Mouse (Mus musculus): ENCODE results near the gene Armh2.
"Not testable (repeated sequence)": the region's sequence is repeated elsewhere in the genome, so short reads cannot be mapped to it uniquely, and the experiment has no call there.

Gene Armh2

DNA sequence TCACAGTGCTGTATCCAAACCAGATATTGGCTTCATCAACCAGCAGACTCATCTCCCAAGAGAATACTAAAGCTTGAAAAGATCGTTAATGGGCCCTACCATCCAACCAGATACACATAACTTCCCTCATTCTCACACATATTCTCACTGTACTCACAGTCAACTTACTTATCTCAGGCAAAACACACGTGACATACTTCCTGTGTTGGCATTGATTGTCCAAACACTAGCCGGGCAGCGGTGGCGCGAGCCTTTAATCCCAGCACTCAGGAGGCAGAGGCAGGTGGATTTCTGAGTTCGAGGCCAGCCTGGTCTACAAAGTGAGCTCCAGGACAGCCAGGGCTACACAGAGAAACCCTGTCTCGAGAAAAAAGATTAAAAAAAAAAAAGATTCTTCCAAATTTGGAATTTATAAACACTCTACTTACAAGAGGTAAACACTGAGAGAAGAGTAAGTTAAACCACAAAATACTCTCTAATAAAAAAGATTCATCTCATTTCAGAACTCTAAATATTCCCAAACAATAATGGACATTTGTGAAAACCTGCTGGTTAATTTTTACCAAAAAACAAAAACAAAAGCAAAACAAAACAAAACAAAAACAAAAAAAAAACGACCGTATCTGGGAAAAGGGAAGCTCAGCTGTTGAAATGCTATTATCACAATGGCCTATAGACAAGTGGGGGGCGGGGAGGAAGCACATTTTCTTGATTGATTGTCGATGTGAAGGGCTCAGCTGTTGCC, 17.0 kb downstream of the Armh2 start:
- intact Hi-C loops (cut with DNase I) = no loop called here

DNA sequence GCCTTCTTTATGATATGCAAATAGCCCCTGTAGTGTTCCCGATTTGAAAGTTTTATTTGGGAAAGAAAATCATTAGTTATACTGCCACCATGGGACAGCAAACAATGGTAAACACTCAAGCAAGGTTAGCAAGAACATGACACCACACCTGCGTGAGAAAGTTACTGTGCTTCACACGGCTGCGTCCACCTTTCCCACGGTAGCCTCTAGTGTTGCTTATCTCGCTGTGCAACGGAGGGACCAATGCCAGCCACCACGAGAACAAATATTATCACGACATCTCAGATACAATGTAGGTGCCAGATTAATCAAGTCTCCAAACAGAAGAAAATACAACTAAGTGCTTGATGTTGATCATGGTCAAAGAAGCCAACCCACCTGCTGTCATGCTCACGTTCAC, 18.4 kb downstream of the Armh2 start:
- intact Hi-C loops (cut with DNase I) = no loop called here

DNA sequence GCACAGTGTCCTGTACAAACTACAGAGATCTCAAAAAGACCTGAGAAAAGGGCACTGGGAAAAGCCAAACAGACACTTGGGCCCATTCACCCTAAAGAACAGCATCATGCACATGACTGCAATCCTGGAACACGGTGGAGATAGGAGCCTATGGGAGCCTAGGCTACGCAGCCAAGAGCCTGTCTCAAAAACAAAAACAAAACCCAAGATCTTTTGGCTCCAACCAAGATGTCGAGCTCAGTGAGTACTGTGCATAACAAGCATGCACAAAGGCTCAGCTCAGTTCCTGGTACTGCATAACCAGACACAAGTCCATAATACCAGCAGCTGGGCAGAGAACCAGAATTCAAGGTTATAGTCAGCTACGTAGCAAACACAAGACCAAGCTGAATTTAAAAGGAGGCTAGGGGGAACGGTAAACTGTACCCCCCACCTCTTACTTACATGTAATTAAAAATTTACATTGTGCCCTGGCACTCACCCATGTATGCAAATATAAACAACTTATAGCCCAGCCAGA, 19.4 kb downstream of the Armh2 start:
- intact Hi-C loops (cut with DNase I) = no loop called here

DNA sequence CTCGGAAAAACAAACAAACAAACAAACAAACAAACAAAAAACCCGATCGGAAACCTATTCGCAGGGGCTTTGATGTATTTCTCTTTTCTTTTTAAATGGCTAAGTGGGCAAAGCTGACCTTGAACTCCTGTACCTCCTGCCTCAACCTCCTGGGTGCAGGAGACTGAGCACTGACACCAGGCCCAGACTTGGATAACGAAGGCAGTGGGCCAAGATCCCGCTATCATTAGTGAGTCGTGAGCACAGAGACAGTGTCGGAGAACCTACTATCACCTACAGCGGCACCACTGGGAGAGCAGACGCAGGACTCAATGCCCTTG, 20.0 kb downstream of the Armh2 start:
- intact Hi-C loops (cut with DNase I) = no loop called here

DNA sequence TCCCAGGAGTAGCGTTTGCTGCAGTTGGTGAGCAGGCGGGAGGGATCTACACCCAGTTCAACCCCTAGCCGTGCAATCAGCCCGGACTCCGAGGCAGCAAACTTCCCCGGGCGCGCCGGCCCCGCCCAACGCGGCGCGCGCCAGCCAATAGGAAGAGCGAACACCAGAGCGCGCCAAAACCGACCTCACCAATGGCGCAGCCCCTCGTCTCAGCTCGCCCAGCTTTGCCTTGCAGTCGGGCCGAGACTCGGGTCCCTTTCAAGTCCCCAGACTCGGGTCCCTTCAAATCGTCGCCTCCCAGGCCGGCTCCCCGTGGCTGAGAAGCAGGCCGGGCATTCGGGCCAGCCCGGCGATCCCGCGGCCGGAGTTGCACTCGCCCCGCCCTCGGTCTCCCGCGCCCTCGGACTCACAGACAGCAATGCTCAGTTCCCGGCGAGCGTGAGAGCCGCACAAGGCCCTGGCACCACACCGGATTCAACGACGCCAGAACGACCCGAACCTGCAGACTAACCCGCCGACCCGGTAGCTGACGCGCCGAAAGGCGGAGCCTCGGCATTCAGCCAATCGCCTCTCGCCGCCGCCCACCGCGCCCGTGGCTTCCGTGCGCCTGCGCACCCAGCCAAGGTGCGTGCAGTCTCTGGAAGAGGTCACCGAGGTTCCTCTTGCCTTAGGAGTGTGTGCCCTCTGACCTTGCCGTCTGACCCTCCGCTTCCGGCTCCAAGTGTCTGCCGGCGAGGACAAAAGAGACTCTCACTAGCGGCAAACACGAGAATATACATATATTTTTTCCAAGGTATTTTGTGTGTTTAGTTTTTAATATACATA, 20.6 kb downstream of the Armh2 start, which contains the start of gene Gmnn:
Gene Gmnn (minus strand): TSS at position 521 of the 825 bp plus-strand sequence.
- intact Hi-C loops (cut with DNase I) = no loop called here

DNA sequence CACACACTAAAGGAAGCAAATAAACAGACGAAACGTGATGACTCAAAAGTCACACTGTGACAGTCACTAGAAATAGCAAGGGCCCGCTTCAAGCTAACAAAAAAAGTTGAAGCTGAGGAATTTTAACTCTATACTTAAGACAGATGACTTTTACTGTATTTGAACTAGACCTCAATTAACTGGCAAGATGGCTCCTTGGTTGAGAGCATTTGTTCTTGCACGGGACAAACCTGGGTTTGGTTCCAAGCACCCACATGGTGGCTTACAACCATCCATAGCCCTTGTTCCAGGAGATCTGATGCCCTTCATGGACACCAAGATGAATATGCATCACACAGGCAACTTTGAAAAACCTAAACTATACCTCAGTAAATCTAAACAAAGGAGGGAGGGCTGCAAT, 21.2 kb downstream of the Armh2 start:
- intact Hi-C loops (cut with DNase I) = no loop called here

DNA sequence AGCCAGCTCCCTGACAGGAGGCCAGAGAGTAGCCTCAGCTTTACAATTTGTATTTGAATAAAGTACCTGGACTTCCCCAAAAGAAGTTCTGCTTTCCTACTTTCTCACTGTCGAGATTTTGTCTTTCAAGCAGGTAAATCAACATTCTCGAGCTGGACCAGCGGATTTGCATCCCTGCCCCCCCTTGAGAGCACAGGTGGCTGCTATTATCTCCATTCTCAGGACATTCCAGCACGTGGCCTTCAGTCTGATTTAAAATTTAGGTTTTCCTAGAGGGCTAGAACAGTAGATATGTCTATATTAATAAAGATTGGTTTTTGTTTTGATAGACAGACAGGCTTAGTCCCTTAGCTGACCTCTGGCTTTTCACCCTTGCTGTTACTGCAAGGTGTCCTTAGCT, 26.8 kb downstream of the Armh2 start:
- intact Hi-C loops (cut with DNase I) = not testable (repeated sequence)

DNA sequence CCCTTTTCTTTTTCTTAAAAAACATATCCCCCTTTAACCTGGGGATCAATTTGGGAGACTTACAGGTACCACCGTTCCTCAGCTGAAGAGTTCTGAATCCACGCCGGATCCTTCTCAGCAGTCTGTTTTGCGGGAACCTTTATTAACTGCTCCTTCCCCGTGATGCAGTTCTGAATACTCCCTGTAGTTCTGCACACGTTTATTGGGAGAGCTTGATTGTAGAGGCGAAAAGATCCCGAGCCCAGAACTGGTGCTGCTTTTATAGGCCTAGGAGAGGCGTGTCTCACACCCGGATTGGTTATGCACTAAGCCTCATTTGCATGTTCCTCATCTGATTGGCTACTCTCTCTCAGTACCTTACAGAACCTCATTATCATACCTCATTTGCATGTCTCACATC, 30.4 kb downstream of the Armh2 start:
- intact Hi-C loops (cut with DNase I) = loop anchor here (10.0 kb wide), 1 partner anchor 287 kb away; no protein-coding TSS in a partner anchor

DNA sequence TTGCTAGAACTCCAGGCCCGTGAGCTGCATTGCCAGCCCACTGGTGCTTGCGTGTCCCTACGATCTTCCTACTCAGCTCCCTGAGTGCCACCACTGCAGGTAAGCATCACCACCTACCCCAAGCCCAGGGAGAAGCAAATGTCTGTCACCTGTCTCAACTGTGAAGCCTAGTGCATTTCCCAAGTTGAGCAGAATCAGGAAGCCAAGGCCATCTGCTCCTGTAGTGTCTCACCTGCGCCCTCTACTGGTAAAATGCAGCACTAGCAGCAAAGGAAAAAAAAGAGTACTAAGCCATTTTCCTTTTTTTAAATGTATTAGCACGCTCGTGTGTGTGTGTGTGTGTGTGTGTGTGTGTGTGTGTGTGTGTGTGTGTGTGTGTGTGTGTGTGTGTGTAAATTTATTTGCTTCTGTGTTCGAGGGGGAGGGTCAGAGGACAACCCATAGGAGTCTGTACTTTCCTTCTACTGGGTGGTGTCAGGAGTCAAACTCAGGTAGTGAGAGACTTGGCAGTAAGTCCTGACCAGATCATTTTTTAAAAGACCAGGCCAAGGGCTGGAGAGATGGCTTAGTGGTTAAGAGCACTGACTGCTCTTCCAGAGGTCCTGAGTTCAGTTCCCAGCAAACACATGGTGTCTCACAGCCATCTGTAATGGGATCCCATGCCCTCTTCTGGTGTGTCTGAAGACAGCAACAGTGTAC, 35.3 kb downstream of the Armh2 start:
- intact Hi-C loops (cut with DNase I) = loop anchor here (10.0 kb wide), 1 partner anchor 291 kb away; no protein-coding TSS in a partner anchor

DNA sequence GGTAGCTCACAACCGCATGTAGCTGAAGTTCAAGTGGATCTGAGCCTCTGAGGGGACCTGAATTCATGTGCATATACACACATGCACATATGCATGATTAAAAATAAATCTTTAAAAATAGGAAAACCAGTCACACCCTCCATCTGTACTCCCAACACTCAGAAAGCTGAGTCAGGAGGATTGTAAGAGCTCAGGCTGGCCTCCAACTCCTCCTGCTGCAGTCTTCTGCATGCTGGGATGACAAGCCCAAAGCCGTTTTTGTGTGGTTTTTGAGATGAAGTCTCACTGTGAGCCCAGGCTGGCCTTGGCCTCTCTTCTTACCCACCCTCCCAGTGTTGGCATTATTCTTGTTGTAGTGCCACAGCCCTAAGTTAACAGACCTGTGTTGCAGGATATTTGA, 37.0 kb downstream of the Armh2 start:
- intact Hi-C loops (cut with DNase I) = loop anchor here (10.0 kb wide), 1 partner anchor 293 kb away; no protein-coding TSS in a partner anchor

DNA sequence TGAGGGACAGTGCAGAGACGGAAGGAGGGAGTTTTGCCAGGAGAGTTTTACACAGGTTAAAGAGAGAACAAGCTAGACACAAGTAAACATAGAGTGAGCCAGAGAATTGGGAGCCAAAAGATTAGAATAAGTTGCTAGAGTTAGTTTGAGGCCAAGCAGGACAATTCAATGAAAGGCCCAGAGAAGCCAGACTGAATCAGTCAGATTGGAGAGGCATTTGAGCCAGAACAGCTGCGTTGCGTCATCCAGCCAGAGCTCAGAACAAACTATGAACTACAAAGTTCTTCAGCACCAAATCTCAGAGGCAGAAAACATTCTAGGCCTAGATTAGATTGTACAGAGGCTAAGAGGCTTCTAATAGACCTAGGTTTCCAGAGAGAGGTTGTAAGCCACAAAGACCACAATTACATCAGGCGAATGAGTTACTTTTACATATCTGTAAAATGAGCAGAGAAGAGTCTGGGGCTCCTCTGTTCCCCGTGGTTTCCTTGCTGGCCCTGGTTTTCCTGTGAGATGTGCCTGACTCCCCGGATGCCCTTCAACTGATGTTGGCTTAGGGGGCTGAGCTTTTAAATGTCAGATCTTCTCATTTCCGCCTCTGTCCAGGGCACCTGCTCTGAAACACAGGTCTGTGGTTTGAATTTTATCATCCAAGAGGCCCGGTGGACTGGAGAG, 37.8 kb downstream of the Armh2 start:
- intact Hi-C loops (cut with DNase I) = loop anchor here (10.0 kb wide), 1 partner anchor 294 kb away; no protein-coding TSS in a partner anchor

DNA sequence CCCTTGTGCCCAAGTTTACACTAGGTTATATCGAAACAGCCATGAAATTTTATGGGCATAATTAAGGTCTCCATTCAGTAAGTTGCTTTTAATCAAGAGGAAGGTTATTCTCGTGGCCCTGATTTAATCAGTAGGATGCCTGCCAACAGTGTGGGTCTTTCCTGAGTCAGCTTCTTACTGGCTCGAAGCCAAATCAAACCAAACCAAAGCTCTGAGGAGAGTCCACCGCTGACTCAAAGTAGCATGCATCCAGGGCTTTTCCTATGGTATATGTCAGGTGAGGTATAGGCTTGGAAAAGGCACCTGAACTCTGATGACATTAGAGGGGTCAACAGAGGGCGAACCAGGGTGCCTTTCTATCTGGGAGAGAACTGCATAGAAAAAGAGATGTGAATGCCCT, 40.9 kb downstream of the Armh2 start:
- intact Hi-C loops (cut with DNase I) = no loop called here

DNA sequence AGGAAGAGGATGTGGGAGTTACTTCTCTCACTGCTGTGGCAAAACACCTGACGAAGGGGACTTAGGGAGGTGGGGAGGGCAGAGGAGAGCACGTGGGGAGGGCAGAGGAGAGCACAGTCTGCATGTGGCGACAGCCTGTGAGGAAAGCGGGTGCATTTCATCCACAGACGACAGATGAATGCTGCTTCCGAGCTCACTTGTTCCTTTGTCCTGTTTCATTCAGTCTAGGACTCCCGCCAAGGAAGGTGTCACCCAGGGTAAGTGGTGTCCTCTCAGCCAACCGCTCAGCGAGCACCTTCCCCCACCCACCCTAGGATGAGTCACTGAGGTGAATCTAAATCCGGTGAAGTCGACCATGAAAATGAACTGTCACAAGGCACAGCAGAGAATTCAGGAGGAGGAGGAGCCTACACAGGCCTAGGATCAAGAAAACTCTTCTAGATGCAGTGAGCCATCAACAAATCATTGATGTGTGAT, 45.0 kb downstream of the Armh2 start:
- intact Hi-C loops (cut with DNase I) = no loop called here

DNA sequence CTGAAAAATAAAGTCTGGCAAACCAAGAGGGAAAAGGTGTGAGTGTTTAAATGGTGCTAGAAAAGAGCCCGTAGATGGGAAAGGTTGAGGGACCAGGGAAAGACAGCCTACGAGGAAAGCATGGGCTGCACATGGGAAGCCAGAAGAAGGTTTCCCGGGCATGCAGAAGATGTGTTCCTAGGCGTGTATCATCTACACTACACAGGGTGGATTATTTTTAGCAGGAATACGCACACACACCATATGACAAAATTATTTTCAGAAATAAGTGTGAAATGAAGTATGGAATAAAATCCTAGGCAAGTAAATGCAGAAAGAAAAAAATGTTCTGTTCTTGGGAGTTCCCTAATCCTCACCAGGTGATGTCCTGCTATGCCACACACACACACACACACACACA, 46.4 kb downstream of the Armh2 start:
- intact Hi-C loops (cut with DNase I) = no loop called here

DNA sequence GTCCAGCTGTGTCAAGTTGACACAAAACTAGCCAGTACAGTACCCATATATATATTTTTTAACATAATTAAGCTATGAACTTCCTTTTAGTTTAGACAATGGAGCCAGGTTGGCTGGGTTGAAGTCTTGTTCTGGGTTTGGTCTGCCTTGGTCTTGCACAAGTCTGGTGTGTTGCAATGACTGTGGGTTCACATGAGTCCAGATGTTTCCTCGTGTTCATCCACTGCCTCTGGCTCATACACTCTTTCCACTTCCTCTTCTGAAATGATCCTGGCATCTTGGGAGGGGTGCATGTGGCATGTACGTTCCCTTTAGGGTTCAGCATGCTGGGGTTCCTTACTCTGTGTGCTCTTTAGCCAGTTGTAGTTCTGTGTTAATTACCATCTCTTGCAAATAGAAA, 50.3 kb downstream of the Armh2 start:
- intact Hi-C loops (cut with DNase I) = no loop called here

DNA sequence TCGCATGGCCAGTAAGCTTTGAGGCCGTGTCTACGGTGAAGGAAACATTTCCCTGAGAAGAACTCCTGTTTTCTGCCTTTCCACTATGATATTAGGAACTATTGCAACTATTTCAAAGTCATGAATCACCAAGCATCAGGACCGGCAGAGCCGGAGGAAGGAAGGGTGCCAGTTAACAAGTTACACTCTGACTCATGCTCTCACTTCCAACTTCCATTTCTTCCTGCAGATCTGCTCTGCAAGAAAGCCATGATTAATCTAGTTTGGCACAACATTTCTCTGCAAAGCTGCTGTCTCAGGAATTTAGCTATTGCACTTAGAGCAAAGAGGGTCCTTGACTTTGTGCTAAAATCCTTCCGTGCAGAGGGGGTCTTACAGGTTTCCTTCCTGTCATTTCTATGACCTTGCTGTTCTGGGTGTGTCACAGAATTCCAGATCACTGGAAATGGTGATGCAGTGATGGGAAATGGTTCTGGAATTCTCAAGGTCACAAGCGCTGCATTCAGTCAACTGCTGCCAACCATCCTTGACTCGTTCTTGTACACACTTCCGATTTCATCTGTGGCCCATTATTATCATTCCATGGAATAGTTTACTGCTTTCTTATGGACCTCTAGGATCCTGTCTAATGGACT, 51.5 kb downstream of the Armh2 start:
- intact Hi-C loops (cut with DNase I) = no loop called here
